Mouse (Mus musculus) B cell, adult (primary cell): ENCODE results near the gene Olfr161. TPM values are rescaled to one million over a fixed set of nuclear protein-coding genes. Genes with fewer than 3 reads are reported as not detected.

Experiments used
- total RNA-seq: library from RNA; stranded (reverse); gene quantifications from 4 replicates; pipeline ENCODE4 v1.2.4, GENCODE M21; 2023; ENCODE audit not compliant: inconsistent age

The Olfr161 gene
- not detected in 4 replicates for total RNA-seq

GRCm38 (mm10) chr16:3590691-3591090 is at the start of gene Olfr161:
Gene Olfr161, plus strand, starts transcription at chr16:3591042.

Other genes starting within 250 kb of the Olfr161 start
- not detected in 4 replicates for gene Mefv, start 127.1 kb downstream of the Olfr161 start, total RNA-seq
- 64.0 to 68.5 TPM (median 65.1 TPM) in 4 replicates for gene Zfp263, start 153.1 kb downstream of the Olfr161 start, total RNA-seq
- not detected in 4 replicates for gene Olfr15, start 239.8 kb downstream of the Olfr161 start, total RNA-seq